Mouse (Mus musculus) cortical plate, adult 2 months (tissue): ENCODE results near the gene Rpn1.

Experiments
- CTCF ChIP-seq: fragments of 200-500 bp; IDR thresholded peaks from 2 replicates; pipeline ENCODE4 v1.5.1; 2011; ENCODE audit warnings: mild to moderate bottlenecking, control low read depth, low read length; ENCODE audit not compliant: insufficient read depth; ENCODE audit errors: extremely low read depth
- POLR2A ChIP-seq: fragments of 200-500 bp; IDR thresholded peaks from 2 replicates; pipeline ENCODE4 v1.6.1; 2011; ENCODE audit warnings: mild to moderate bottlenecking, low read length, control low read depth; ENCODE audit not compliant: insufficient read depth; ENCODE audit errors: extremely low read depth

- TF ChIP-seq CTCF (no peak), POLR2A (no peak)
These were observed 21.9 kb upstream of the Rpn1 start for GRCm38 (mm10) chr6:88062398-88062797.
